Mouse (Mus musculus): ENCODE results near the gene Zfp467.
A peak's percentile ranks its signal among the peaks of the same experiment; 100 is the strongest.

The Zfp467 gene

GRCm38 (mm10) chr6:48440306-48441014 lies 5.2 kb downstream of the Zfp467 start:
- no peak for DNase-seq (ENCODE audit: low spot score)

DNA sequence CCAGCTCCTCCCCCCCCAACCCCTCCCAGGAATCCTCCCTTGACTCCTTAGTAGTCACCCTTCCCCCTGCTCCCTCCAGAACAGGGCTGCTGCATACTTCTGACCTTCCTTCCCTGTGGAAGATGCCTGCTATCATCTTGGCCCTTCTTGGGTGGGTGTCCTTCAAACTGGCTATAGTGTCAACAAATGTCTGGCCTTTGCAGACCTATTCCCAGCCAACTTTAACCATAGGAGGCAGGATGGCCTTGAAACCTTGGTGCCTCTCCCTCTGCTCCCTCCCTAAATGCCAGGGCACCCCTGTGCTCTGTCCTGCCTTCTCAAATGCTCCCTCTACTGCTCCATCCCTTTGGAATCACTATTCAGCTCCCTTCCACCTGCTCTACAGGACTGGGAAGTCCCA lies 6.0 kb downstream of the Zfp467 start:
- DNase-seq (ENCODE audit: low spot score) = no peak

DNA sequence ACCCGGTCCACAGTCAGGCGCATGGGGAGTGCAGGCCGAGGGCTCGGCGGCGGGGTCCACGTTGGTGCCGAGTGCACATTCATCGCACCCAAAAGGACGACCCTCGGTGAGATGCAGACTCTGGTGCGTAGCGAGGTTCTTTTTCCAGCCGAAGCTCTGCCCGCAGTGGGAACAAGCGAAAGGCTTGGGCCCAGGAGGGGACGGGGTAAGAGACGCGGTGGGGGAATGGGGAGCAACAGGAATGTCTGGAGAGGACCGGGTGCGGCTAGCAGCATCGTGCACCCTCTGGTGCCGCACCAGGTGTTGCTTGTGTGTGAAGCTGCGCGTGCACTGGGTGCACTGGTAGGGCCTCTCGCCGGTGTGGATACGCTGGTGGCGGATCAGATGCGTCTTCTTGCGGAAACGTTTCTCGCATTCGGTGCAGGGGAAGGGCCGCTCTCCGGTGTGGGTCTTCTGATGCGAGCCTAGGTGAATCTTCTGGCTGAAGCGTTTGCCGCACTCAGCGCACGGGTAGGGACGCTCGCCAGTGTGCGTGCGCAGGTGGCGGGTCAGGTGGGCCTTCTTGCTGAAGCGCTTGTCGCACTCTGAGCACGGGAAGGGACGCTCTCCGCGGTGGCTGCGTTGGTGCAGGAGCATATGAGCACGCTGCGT lies 7.0 kb downstream of the Zfp467 start:
- DNase-seq (ENCODE audit: low spot score) = no peak

GRCm38 (mm10) chr6:48437679-48438376 lies 7.8 kb downstream of the Zfp467 start:
- DNase-seq (ENCODE audit: low spot score) = no peak

DNA sequence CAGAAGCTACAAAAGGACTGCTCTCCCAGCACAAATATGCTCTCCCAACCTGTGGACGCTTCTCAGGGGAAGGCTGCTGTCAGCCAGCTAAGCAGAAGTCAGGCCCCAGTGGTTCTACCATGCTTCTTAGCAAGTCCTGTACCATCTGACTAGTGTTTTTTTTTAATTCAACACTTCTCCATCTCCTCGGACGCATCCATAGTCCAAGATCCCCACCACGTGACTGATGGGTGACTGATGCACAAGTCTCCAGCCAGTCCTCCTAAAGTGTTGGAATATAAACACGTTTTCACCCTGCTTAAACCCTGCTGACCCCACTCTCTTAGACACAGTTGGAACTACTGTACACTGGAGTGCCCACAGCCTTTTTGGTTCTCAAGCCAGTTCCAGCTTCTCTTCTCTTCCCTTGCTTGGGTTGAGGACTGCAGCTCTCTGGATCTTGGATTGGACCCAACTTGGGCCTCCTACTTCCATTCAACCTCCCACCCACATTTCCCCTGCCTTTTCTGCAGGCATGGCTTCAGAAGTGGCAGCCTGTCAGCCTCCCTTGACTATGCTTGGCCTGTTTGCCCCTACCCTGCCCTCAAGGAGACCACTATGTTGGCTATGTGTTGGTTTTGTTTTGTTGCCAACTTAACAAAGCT lies 9.8 kb downstream of the Zfp467 start:
- no peak for DNase-seq (ENCODE audit: low spot score)

DNA sequence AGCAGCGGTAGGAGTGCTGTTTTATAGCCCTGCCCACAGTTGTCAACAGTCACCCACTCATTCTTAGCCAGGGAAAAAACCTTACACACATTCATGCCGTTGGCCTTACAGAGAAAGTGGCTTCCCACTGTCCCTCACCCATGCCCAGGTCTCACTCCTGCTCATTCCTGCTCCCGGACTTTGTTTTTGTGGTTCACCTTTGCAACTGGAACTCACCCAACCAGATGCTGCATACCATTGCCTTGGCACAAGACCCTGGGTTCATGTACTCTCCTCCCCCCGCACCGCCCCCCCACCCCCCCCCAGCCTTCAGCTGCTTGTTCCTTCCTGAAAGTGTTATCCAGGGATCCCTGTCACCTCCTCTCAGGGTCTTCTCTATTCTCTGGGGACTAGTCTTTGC lies 10.5 kb downstream of the Zfp467 start:
- DNase-seq (ENCODE audit: low spot score) = no peak

GRCm38 (mm10) chr6:48434651-48435050 lies 11.0 kb downstream of the Zfp467 start:
- no peak for DNase-seq (ENCODE audit: low spot score)

- DNase-seq (ENCODE audit: low spot score) = peak; percentile 36
Measured at GRCm38 (mm10) chr6:48432893-48433816, 12.5 kb downstream of the Zfp467 start.

GRCm38 (mm10) chr6:48430748-48431147 lies 14.9 kb downstream of the Zfp467 start:
- no peak for DNase-seq (ENCODE audit: low spot score)

- DNase-seq (ENCODE audit: low spot score) = no peak
Measured at GRCm38 (mm10) chr6:48428769-48429557, 16.7 kb downstream of the Zfp467 start.

- no peak for DNase-seq (ENCODE audit: low spot score)
Measured at GRCm38 (mm10) chr6:48426956-48427355, 18.7 kb downstream of the Zfp467 start.

- no peak for DNase-seq (ENCODE audit: low spot score)
Measured at GRCm38 (mm10) chr6:48424074-48424473, 21.6 kb downstream of the Zfp467 start.

GRCm38 (mm10) chr6:48423336-48423735 lies 22.3 kb downstream of the Zfp467 start:
- no peak for DNase-seq (ENCODE audit: low spot score)

DNA sequence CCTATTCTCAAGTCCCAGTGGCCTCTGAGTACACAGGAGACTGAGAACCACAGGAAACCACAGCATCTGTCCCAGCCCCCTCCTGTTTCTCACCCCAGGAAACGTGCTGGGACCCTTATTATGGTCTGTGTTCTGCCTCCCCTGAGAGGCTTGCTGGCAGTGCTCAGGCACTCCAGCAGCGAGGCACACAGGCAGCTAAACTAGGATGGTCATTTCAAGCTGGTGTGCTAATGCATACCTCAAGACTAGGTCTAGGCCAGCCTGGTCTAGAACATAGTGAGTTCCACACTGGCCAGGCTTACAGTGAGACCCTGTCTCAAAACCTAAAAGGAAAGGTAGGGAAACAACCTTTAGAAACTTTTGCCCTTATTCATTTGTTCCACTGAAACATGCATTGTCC lies 25.0 kb downstream of the Zfp467 start:
- DNase-seq (ENCODE audit: low spot score) = no peak

- DNase-seq (ENCODE audit: low spot score) = no peak
Measured at GRCm38 (mm10) chr6:48416486-48416885, 29.1 kb downstream of the Zfp467 start.

GRCm38 (mm10) chr6:48415636-48416035 lies 30.0 kb downstream of the Zfp467 start:
- DNase-seq (ENCODE audit: low spot score) = no peak

GRCm38 (mm10) chr6:48414886-48415285 lies 30.7 kb downstream of the Zfp467 start:
- no peak for DNase-seq (ENCODE audit: low spot score)

- no peak for DNase-seq (ENCODE audit: low spot score)
Measured at GRCm38 (mm10) chr6:48413081-48413480, 32.5 kb downstream of the Zfp467 start.

DNA sequence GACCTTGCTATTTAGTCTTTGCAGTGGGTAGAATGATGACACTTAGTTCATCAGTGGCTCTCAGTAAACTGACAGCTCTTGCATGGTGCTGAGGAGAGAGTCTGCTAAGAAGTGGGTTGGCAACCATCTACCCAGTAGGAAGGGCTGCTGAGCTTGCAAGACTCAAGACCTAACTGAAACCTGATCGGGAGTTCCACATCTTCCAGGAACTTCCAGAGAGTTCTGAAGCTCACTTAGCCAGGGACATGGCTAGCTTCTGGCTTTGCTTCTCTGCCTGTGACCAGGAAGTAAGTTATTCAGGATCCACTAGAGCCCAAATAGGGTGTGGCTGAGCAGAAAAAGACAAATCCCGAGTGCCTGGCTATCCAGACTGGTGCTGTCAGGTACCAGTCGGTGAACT lies 33.0 kb downstream of the Zfp467 start:
- DNase-seq (ENCODE audit: low spot score) = no peak

- no peak for DNase-seq (ENCODE audit: low spot score)
Measured at GRCm38 (mm10) chr6:48412147-48412546, 33.5 kb downstream of the Zfp467 start.
